Mouse (Mus musculus) testis, adult 2 months (tissue): ENCODE measurements around the gene Zdhhc21. TPM values are rescaled to one million over a fixed set of nuclear protein-coding genes. Genes with fewer than 3 reads are reported as not detected.

Experiments
- H3K27ac ChIP-seq: fragments of 200-500 bp; 2 replicates; pipeline ENCODE4 v1.5.1; 2012; ENCODE audit warnings: low read depth, low read length; ENCODE audit not compliant: control insufficient read depth, insufficient read depth
- H3K27me3 ChIP-seq: fragments of 200-500 bp; 2 replicates; pipeline ENCODE4 v1.6.1; 2012; ENCODE audit warnings: mild to moderate bottlenecking, low read length, moderate library complexity; ENCODE audit not compliant: control insufficient read depth, insufficient read depth
- H3K36me3 ChIP-seq: fragments of 200-500 bp; 2 replicates; pipeline ENCODE4 v1.6.1; 2012; ENCODE audit warnings: mild to moderate bottlenecking, low read length; ENCODE audit not compliant: control insufficient read depth, insufficient read depth
- H3K4me1 ChIP-seq: fragments of 200-500 bp; 2 replicates; pipeline ENCODE4 v1.6.1; 2012; ENCODE audit warnings: low read length; ENCODE audit not compliant: control insufficient read depth, insufficient read depth
- H3K4me3 ChIP-seq: fragments of 200-500 bp; 2 replicates; pipeline ENCODE4 v1.5.1; 2012; ENCODE audit warnings: low read depth, mild to moderate bottlenecking, low read length, moderate library complexity, mixed read lengths; ENCODE audit not compliant: control insufficient read depth
- CTCF ChIP-seq: fragments of 200-500 bp; IDR thresholded peaks from 2 replicates; pipeline ENCODE4 v1.5.1; 2012; ENCODE audit warnings: low read depth, mild to moderate bottlenecking, inconsistent platforms, low read length, moderate library complexity; ENCODE audit not compliant: control insufficient read depth, insufficient read depth, insufficient replicate concordance
- POLR2A ChIP-seq: fragments of 200-500 bp; IDR thresholded peaks from 2 replicates; pipeline ENCODE4 v1.6.1; 2012; ENCODE audit warnings: low read depth, mild to moderate bottlenecking, inconsistent platforms, low read length, moderate library complexity; ENCODE audit not compliant: control insufficient read depth
- polyA plus RNA-seq: library from polyadenylated mRNA; depleted of rRNA; stranded (reverse); fragments of >200 nt; gene quantifications from 2 replicates; pipeline ENCODE4 v1.2.3, GENCODE M21; 2012

Gene Zdhhc21
- polyA plus RNA-seq, 1 experiment, result 5.5 TPM

GRCm38 (mm10) chr4:82874791-82875190 lies 15.0 kb upstream of the Zdhhc21 start:
- H3K27me3 ChIP-seq, result no peaks in the 10 kb centered on the region
- no peaks in the 10 kb centered on the region for H3K4me1 ChIP-seq
- no peak overlapping the region for H3K27ac ChIP-seq
- TF ChIP-seq CTCF (no peak), POLR2A (no peak)
- no peak overlapping the region for H3K4me3 ChIP-seq
- no peaks in the 10 kb centered on the region for H3K36me3 ChIP-seq

GRCm38 (mm10) chr4:82872548-82872947 lies 12.8 kb upstream of the Zdhhc21 start:
- no peak overlapping the region for H3K4me3 ChIP-seq
- no peaks in the 10 kb centered on the region for H3K27me3 ChIP-seq
- H3K4me1 ChIP-seq, result no peaks in the 10 kb centered on the region
- no peaks in the 10 kb centered on the region for H3K36me3 ChIP-seq
- TF ChIP-seq CTCF (no peak), POLR2A (no peak)
- no peak overlapping the region for H3K27ac ChIP-seq

DNA sequence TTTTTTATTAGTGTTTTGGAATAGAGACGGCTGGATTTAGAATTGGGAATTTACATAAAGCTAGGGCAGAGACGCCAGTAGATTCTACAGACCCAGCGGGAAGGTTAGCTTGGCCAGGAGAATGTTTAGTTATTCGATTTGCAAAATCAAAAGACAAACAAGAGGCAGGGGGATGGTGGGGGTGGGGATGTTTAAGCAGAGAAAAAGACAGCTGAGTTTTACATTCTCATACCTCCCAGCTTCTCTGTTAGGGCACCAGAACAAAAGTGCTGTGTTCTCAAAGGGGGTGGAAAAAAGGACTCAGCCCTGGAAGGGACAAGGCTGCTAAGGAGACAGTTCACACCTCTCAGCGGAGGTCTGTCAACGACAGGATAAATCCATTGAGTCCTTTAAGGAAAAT lies 12.4 kb upstream of the Zdhhc21 start:
- TF ChIP-seq POLR2A (no peak), CTCF (no peak)
- no peaks in the 10 kb centered on the region for H3K36me3 ChIP-seq
- H3K27ac ChIP-seq, result no peak overlapping the region
- no peaks in the 10 kb centered on the region for H3K27me3 ChIP-seq
- H3K4me1 ChIP-seq, result no peaks in the 10 kb centered on the region
- no peak overlapping the region for H3K4me3 ChIP-seq

DNA sequence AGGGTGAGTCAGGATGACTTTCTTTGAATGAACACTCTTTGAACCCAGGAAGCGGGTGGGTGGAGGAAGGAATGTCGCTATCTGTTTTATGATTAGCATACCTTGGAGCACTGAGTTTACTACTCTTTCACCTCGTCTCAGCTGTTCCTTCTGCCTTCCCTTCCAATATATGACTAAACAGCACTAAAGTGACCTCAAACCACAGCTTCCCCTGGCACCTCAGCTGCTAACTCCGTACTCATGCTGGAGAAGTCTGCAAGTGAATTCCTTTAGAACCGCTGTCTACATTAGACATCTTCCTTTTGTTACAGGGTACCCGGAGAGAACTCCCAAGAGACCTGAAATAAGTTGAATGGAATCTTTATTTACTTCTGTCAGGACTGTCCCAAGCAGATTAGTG lies 11.2 kb upstream of the Zdhhc21 start:
- no peak overlapping the region for H3K4me3 ChIP-seq
- no peak overlapping the region for H3K27ac ChIP-seq
- no peaks in the 10 kb centered on the region for H3K27me3 ChIP-seq
- H3K36me3 ChIP-seq, result no peaks in the 10 kb centered on the region
- no peaks in the 10 kb centered on the region for H3K4me1 ChIP-seq
- TF ChIP-seq CTCF, result no peak
- TF ChIP-seq POLR2A, result no peak

GRCm38 (mm10) chr4:82867731-82868445 lies 8.1 kb upstream of the Zdhhc21 start:
- H3K4me1 ChIP-seq, result no peaks in the 10 kb centered on the region
- no peaks in the 10 kb centered on the region for H3K36me3 ChIP-seq
- H3K27me3 ChIP-seq, result no peaks in the 10 kb centered on the region
- no peak overlapping the region for H3K4me3 ChIP-seq
- H3K27ac ChIP-seq, result no peak overlapping the region
- TF ChIP-seq POLR2A (no peak), CTCF (no peak)

DNA sequence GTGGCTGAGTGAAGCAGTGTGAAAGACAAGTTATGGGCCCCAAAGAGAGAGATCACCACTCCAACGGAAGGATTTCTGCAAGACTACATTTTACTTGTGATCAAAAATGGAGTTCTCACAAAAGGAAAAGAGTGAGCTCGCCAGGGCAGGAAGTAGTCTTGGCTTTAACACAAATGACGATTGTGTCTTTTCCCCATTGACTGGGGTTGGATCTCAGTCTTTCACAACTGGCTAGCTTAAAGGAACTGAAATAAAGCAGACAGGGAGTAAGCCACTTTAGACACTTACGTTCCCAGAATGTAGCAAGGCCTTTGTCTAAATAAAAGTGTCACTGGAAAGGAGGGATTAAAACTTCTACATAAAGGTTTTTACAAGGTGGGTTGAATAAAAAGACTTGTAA lies 7.4 kb upstream of the Zdhhc21 start:
- H3K27ac ChIP-seq, result no peak overlapping the region
- no peak overlapping the region for H3K4me3 ChIP-seq
- no peaks in the 10 kb centered on the region for H3K4me1 ChIP-seq
- no peak for TF ChIP-seq POLR2A
- TF ChIP-seq CTCF, result no peak
- no peaks in the 10 kb centered on the region for H3K27me3 ChIP-seq
- H3K36me3 ChIP-seq, result no peaks in the 10 kb centered on the region

GRCm38 (mm10) chr4:82864974-82865699 lies 5.4 kb upstream of the Zdhhc21 start:
- TF ChIP-seq CTCF (no peak), POLR2A (no peak)
- Histone ChIP-seq H3K27me3 (no peaks in the 10 kb centered on the region), H3K4me1 (no peaks in the 10 kb centered on the region), H3K27ac (no peak overlapping the region), H3K36me3 (no peaks in the 10 kb centered on the region), H3K4me3 (no peak overlapping the region)
